Mouse (Mus musculus): ENCODE results near the gene Hccs. TPM values are rescaled to one million over a fixed set of nuclear protein-coding genes. Genes with fewer than 3 reads are reported as not detected.

Hccs gene
- polyA plus RNA-seq, 2 experiments from 2014 or later = 9.9 to 10.2 TPM

Other genes starting within 250 kb of the Hccs start
- not detected for gene Amelx, start 133.2 kb downstream of the Hccs start, polyA plus RNA-seq (2017; shearing (Covaris generic))

All from activated CD4-positive, CD25-positive, alpha-beta regulatory T cell, adult 4 months (primary cell).